Mouse (Mus musculus) hindbrain, embryonic 15.5 days (tissue): Measurements from ENCODE around the gene Opcml. TPM values are rescaled to one million over a fixed set of nuclear protein-coding genes. Genes with fewer than 3 reads are reported as not detected.

Experiments used
- ATAC-seq: fragments of 200-750 bp; cut with Nextera tagmentation; 2 replicates; pipeline ENCODE4 v1.8.0; 2017; ENCODE audit warnings: low read depth, moderate number of reproducible peaks, moderate TSS enrichment; ENCODE audit not compliant: low FRiP score
- H3K27ac ChIP-seq: fragments of 300-500 bp; sonication (generic); replicated peaks from 2 replicates; pipeline ENCODE4 v1.5.1; 2015; ENCODE audit warnings: mild to moderate bottlenecking, inconsistent platforms
- H3K27me3 ChIP-seq: fragments of 300-500 bp; sonication (generic); 2 replicates; pipeline ENCODE4 v1.6.1; 2015; ENCODE audit warnings: control low read depth, inconsistent platforms
- H3K36me3 ChIP-seq: fragments of 300-500 bp; sonication (generic); 2 replicates; pipeline ENCODE4 v1.6.1; 2015; ENCODE audit warnings: control low read depth, inconsistent platforms
- H3K4me1 ChIP-seq: fragments of 300-500 bp; sonication (generic); replicated peaks from 2 replicates; pipeline ENCODE4 v1.6.1; 2015; ENCODE audit warnings: control low read depth, inconsistent platforms
- H3K4me2 ChIP-seq: fragments of 300-500 bp; sonication (generic); 2 replicates; pipeline ENCODE4 v1.6.1; 2015; ENCODE audit warnings: moderate library complexity, mild to moderate bottlenecking, inconsistent platforms
- H3K4me3 ChIP-seq: fragments of 300-500 bp; sonication (generic); 2 replicates; pipeline ENCODE4 v1.5.1; 2015; ENCODE audit warnings: mild to moderate bottlenecking, inconsistent platforms
- H3K9ac ChIP-seq: fragments of 300-500 bp; sonication (generic); 2 replicates; pipeline ENCODE4 v1.6.1; 2015; ENCODE audit warnings: inconsistent platforms
- H3K9me3 ChIP-seq: fragments of 300-500 bp; sonication (generic); 2 replicates; pipeline ENCODE4 v1.6.1; 2016; ENCODE audit warnings: control low read depth, inconsistent platforms
- whole genome bisulfite sequencing: fragments of 180-500 bp; shearing (Covaris S2); methylation state at CpG from one replicate; pipeline ENCODE4 v1.1.7; 2015; 5-methylcytosine and 5-hydroxymethylcytosine counted together
- polyA plus RNA-seq: library from polyadenylated mRNA; unstranded; fragments of >200 nt; fragmentation: Nextera tagmentation; extraction: Ambion mirVana; gene quantifications from 2 replicates; pipeline ENCODE4 v1.2.1, GENCODE M21; 2015

Opcml gene
- polyA plus RNA-seq, 1 experiment from 2014 or later, result 41.8 TPM

GRCm38 (mm10) chr9:27889636-27890035, 99.1 kb downstream of the Opcml start:
- Histone ChIP-seq H3K36me3 (no peaks in the 10 kb centered on the region), H3K27ac (no peak overlapping the region), H3K9ac (no peak overlapping the region), H3K4me2 (no peak overlapping the region), H3K4me1 (no peaks in the 10 kb centered on the region), H3K27me3 (no peaks in the 10 kb centered on the region), H3K4me3 (no peak overlapping the region), H3K9me3 (no peaks in the 10 kb centered on the region)
- WGBS, result 60% methylated on average over 5 of the region's 5 CpGs
- ATAC-seq, result no peak

GRCm38 (mm10) chr9:27917250-27917649, 126.7 kb downstream of the Opcml start:
- 47% methylated on average over 3 of the region's 3 CpGs for WGBS
- ATAC-seq, result no peak
- H3K4me3 ChIP-seq, result no peak overlapping the region
- no peak overlapping the region for H3K4me2 ChIP-seq
- H3K27ac ChIP-seq, result no peak overlapping the region
- no peak overlapping the region for H3K9ac ChIP-seq
- no peaks in the 10 kb centered on the region for H3K4me1 ChIP-seq
- H3K27me3 ChIP-seq, result no peaks in the 10 kb centered on the region
- H3K36me3 ChIP-seq, result no peaks in the 10 kb centered on the region
- no peaks in the 10 kb centered on the region for H3K9me3 ChIP-seq

- Histone ChIP-seq H3K4me3 (no peak overlapping the region), H3K9me3 (no peaks in the 10 kb centered on the region), H3K27me3 (no peaks in the 10 kb centered on the region), H3K4me1 (peaks cover 9% of the 10 kb centered on the region; the same call in 1 of the 2 replicates), H3K36me3 (no peaks in the 10 kb centered on the region), H3K4me2 (no peak overlapping the region), H3K27ac (no peak overlapping the region), H3K9ac (no peak overlapping the region)
- 82% methylated on average over 1 of the region's 1 CpGs for WGBS
- no peak for ATAC-seq
Observed at GRCm38 (mm10) chr9:27923495-27923894, 132.9 kb downstream of the Opcml start.

GRCm38 (mm10) chr9:27923945-27924825, 133.6 kb downstream of the Opcml start:
- whole genome bisulfite sequencing, result 74% methylated on average over 4 of the region's 4 CpGs
- peaks cover 9% of the 10 kb centered on the region; the same call in 1 of the 2 replicates for H3K4me1 ChIP-seq
- H3K36me3 ChIP-seq, result no peaks in the 10 kb centered on the region
- H3K27me3 ChIP-seq, result no peaks in the 10 kb centered on the region
- no peaks in the 10 kb centered on the region for H3K9me3 ChIP-seq
- no peak overlapping the region for H3K27ac ChIP-seq
- H3K4me2 ChIP-seq, result no peak overlapping the region
- H3K9ac ChIP-seq, result no peak overlapping the region
- no peak for ATAC-seq
- no peak overlapping the region for H3K4me3 ChIP-seq

- no peaks in the 10 kb centered on the region for H3K9me3 ChIP-seq
- WGBS, result 53% methylated on average over 2 of the region's 2 CpGs
- no peaks in the 10 kb centered on the region for H3K27me3 ChIP-seq
- 0 out of 2 replicates have a peak, but pooled peaks have one; percentile 38 for ATAC-seq
- H3K27ac ChIP-seq, result no peak overlapping the region
- H3K4me1 ChIP-seq, result peaks cover 9% of the 10 kb centered on the region; the same call in 1 of the 2 replicates
- H3K9ac ChIP-seq, result no peak overlapping the region
- H3K4me3 ChIP-seq, result no peak overlapping the region
- no peak overlapping the region for H3K4me2 ChIP-seq
- H3K36me3 ChIP-seq, result no peaks in the 10 kb centered on the region
Observed at GRCm38 (mm10) chr9:27925650-27926049, 135.1 kb downstream of the Opcml start.

GRCm38 (mm10) chr9:27937253-27937652, 146.7 kb downstream of the Opcml start:
- Histone ChIP-seq H3K4me1 (no peaks in the 10 kb centered on the region), H3K36me3 (no peaks in the 10 kb centered on the region), H3K27me3 (no peaks in the 10 kb centered on the region), H3K4me2 (no peak overlapping the region), H3K9ac (no peak overlapping the region), H3K9me3 (no peaks in the 10 kb centered on the region), H3K27ac (no peak overlapping the region), H3K4me3 (no peak overlapping the region)
- no peak for ATAC-seq

- Histone ChIP-seq H3K36me3 (no peaks in the 10 kb centered on the region), H3K4me1 (no peaks in the 10 kb centered on the region), H3K9me3 (no peaks in the 10 kb centered on the region), H3K4me3 (no peak overlapping the region), H3K4me2 (no peak overlapping the region), H3K27me3 (no peaks in the 10 kb centered on the region), H3K9ac (no peak overlapping the region), H3K27ac (no peak overlapping the region)
- WGBS, result 69% methylated on average over 5 of the region's 5 CpGs
- ATAC-seq, result no peak
Observed at GRCm38 (mm10) chr9:27937660-27938059, 147.1 kb downstream of the Opcml start.

GRCm38 (mm10) chr9:27945323-27946010, 154.9 kb downstream of the Opcml start:
- H3K9ac ChIP-seq, result no peak overlapping the region
- H3K36me3 ChIP-seq, result no peaks in the 10 kb centered on the region
- H3K4me3 ChIP-seq, result no peak overlapping the region
- no peaks in the 10 kb centered on the region for H3K27me3 ChIP-seq
- H3K9me3 ChIP-seq, result no peaks in the 10 kb centered on the region
- 35% methylated on average over 11 of the region's 11 CpGs for WGBS
- no peaks in the 10 kb centered on the region for H3K4me1 ChIP-seq
- ATAC-seq, result 0 out of 2 replicates have a peak, but pooled peaks have one; percentile 48
- H3K27ac ChIP-seq, result no peak overlapping the region
- no peak overlapping the region for H3K4me2 ChIP-seq

- no peak for ATAC-seq
- no peaks in the 10 kb centered on the region for H3K36me3 ChIP-seq
- H3K27me3 ChIP-seq, result no peaks in the 10 kb centered on the region
- H3K4me2 ChIP-seq, result no peak overlapping the region
- no peak overlapping the region for H3K9ac ChIP-seq
- H3K9me3 ChIP-seq, result no peaks in the 10 kb centered on the region
- H3K4me3 ChIP-seq, result no peak overlapping the region
- WGBS, result 48% methylated on average over 5 of the region's 5 CpGs
- no peak overlapping the region for H3K27ac ChIP-seq
- H3K4me1 ChIP-seq, result no peaks in the 10 kb centered on the region; the same call in 1 of the 2 replicates
Observed at GRCm38 (mm10) chr9:27951110-27951509, 160.5 kb downstream of the Opcml start.

- Histone ChIP-seq H3K4me3 (no peak overlapping the region), H3K9ac (no peak overlapping the region), H3K4me1 (no peaks in the 10 kb centered on the region), H3K27ac (no peak overlapping the region), H3K27me3 (no peaks in the 10 kb centered on the region), H3K4me2 (no peak overlapping the region), H3K36me3 (no peaks in the 10 kb centered on the region), H3K9me3 (no peaks in the 10 kb centered on the region)
- no peak for ATAC-seq
- WGBS, result 78% methylated on average over 3 of the region's 3 CpGs
Observed at GRCm38 (mm10) chr9:27961682-27962081, 171.1 kb downstream of the Opcml start.

- WGBS, result 43% methylated on average over 2 of the region's 2 CpGs
- H3K9me3 ChIP-seq, result no peaks in the 10 kb centered on the region
- no peak overlapping the region for H3K27ac ChIP-seq
- no peak overlapping the region for H3K4me3 ChIP-seq
- no peaks in the 10 kb centered on the region for H3K27me3 ChIP-seq
- H3K9ac ChIP-seq, result no peak overlapping the region
- no peak overlapping the region for H3K4me2 ChIP-seq
- ATAC-seq, result no peak
- H3K4me1 ChIP-seq, result no peaks in the 10 kb centered on the region
- no peaks in the 10 kb centered on the region for H3K36me3 ChIP-seq
Observed at GRCm38 (mm10) chr9:27963385-27963784, 172.8 kb downstream of the Opcml start.

- Histone ChIP-seq H3K36me3 (no peaks in the 10 kb centered on the region), H3K9ac (no peak overlapping the region), H3K4me3 (no peak overlapping the region), H3K4me1 (no peaks in the 10 kb centered on the region), H3K27ac (no peak overlapping the region), H3K4me2 (no peak overlapping the region), H3K9me3 (no peaks in the 10 kb centered on the region), H3K27me3 (no peaks in the 10 kb centered on the region)
- no peak for ATAC-seq
- 69% methylated on average over 10 of the region's 10 CpGs for WGBS
Observed at GRCm38 (mm10) chr9:27964902-27965550, 174.5 kb downstream of the Opcml start.
